Mouse (Mus musculus): Measurements from ENCODE around the gene Gpr37l1. TPM values are rescaled to one million over a fixed set of nuclear protein-coding genes. Genes with fewer than 3 reads are reported as not detected.

The Gpr37l1 gene
- polyA plus RNA-seq (2015; fragmentation: Nextera tagmentation; extraction: Ambion mirVana), result 0.10 TPM in 1 of 2 replicates, not detected in the other

- H3K27me3 ChIP-seq, result no peaks in the 10 kb centered on the region
- 61% methylated on average over 11 of the region's 11 CpGs for WGBS
- no peak within 1 kb of the TSS for H3K27ac ChIP-seq
- H3K9ac ChIP-seq, result no peak within 1 kb of the TSS
- H3K36me3 ChIP-seq, result no peaks in the 10 kb centered on the region
- H3K9me3 ChIP-seq, result no peaks in the 10 kb centered on the region
- peaks cover 13% of the 10 kb centered on the region for H3K4me1 ChIP-seq
- no peak within 1 kb of the TSS for H3K4me3 ChIP-seq
- no peak within 1 kb of the TSS for H3K4me2 ChIP-seq
- no peak for ATAC-seq (ENCODE audit: borderline replicate concordance, extremely low read depth, low FRiP score, low TSS enrichment)
Measured at GRCm38 (mm10) chr1:135167435-135167834, at the start of gene Gpr37l1. Gpr37l1 (minus strand) TSS chr1:135167681.

- 80% methylated on average over 9 of the region's 9 CpGs for WGBS
- no peak overlapping the region for H3K4me2 ChIP-seq
- no peak overlapping the region for H3K4me3 ChIP-seq
- H3K9me3 ChIP-seq, result no peaks in the 10 kb centered on the region
- ATAC-seq (ENCODE audit: borderline replicate concordance, extremely low read depth, low FRiP score, low TSS enrichment), result no peak
- no peak overlapping the region for H3K27ac ChIP-seq
- H3K27me3 ChIP-seq, result no peaks in the 10 kb centered on the region
- H3K9ac ChIP-seq, result no peak overlapping the region
- H3K36me3 ChIP-seq, result no peaks in the 10 kb centered on the region
- no peaks in the 10 kb centered on the region for H3K4me1 ChIP-seq
Measured at GRCm38 (mm10) chr1:135213772-135214640, 46.5 kb upstream of the Gpr37l1 start.

GRCm38 (mm10) chr1:135210421-135210820 lies 42.9 kb upstream of the Gpr37l1 start:
- Histone ChIP-seq H3K4me2 (no peak overlapping the region), H3K4me1 (no peaks in the 10 kb centered on the region), H3K36me3 (no peaks in the 10 kb centered on the region), H3K9ac (no peak overlapping the region), H3K9me3 (no peaks in the 10 kb centered on the region), H3K27me3 (no peaks in the 10 kb centered on the region), H3K27ac (no peak overlapping the region), H3K4me3 (no peak overlapping the region)
- no peak for ATAC-seq (ENCODE audit: borderline replicate concordance, extremely low read depth, low FRiP score, low TSS enrichment)
- WGBS, result 35% methylated on average over 5 of the region's 5 CpGs

GRCm38 (mm10) chr1:135208716-135209115 lies 41.2 kb upstream of the Gpr37l1 start:
- H3K9ac ChIP-seq, result no peak overlapping the region
- no peak overlapping the region for H3K4me3 ChIP-seq
- no peak overlapping the region for H3K27ac ChIP-seq
- ATAC-seq (ENCODE audit: borderline replicate concordance, extremely low read depth, low FRiP score, low TSS enrichment), result no peak
- H3K4me1 ChIP-seq, result peaks cover 3% of the 10 kb centered on the region; the same call in 1 of the 2 replicates
- no peaks in the 10 kb centered on the region for H3K36me3 ChIP-seq
- WGBS, result 70% methylated on average over 9 of the region's 9 CpGs
- H3K4me2 ChIP-seq, result no peak overlapping the region
- no peaks in the 10 kb centered on the region for H3K27me3 ChIP-seq
- no peaks in the 10 kb centered on the region for H3K9me3 ChIP-seq

- H3K4me3 ChIP-seq, result no peak overlapping the region
- no peaks in the 10 kb centered on the region for H3K9me3 ChIP-seq
- no peaks in the 10 kb centered on the region for H3K27me3 ChIP-seq
- H3K9ac ChIP-seq, result no peak overlapping the region
- peaks cover 3% of the 10 kb centered on the region; the same call in 1 of the 2 replicates for H3K4me1 ChIP-seq
- no peaks in the 10 kb centered on the region for H3K36me3 ChIP-seq
- H3K4me2 ChIP-seq, result no peak overlapping the region
- ATAC-seq (ENCODE audit: borderline replicate concordance, extremely low read depth, low FRiP score, low TSS enrichment), result no peak
- H3K27ac ChIP-seq, result no peak overlapping the region
- 85% methylated on average over 14 of the region's 14 CpGs for WGBS
Measured at GRCm38 (mm10) chr1:135206586-135207339, 39.3 kb upstream of the Gpr37l1 start.

GRCm38 (mm10) chr1:135205257-135205656 lies 37.8 kb upstream of the Gpr37l1 start:
- 52% methylated on average over 4 of the region's 4 CpGs for WGBS
- Histone ChIP-seq H3K27me3 (no peaks in the 10 kb centered on the region), H3K4me3 (no peak overlapping the region), H3K9me3 (no peaks in the 10 kb centered on the region), H3K9ac (no peak overlapping the region), H3K27ac (no peak overlapping the region), H3K4me2 (no peak overlapping the region), H3K4me1 (peaks cover 3% of the 10 kb centered on the region; the same call in 1 of the 2 replicates), H3K36me3 (no peaks in the 10 kb centered on the region)
- no peak for ATAC-seq (ENCODE audit: borderline replicate concordance, extremely low read depth, low FRiP score, low TSS enrichment)

- no peak overlapping the region for H3K4me2 ChIP-seq
- H3K4me1 ChIP-seq, result peaks cover 5% of the 10 kb centered on the region
- no peak overlapping the region for H3K9ac ChIP-seq
- no peak overlapping the region for H3K4me3 ChIP-seq
- 26% methylated on average over 12 of the region's 12 CpGs for WGBS
- H3K36me3 ChIP-seq, result no peaks in the 10 kb centered on the region
- no peaks in the 10 kb centered on the region for H3K27me3 ChIP-seq
- no peaks in the 10 kb centered on the region for H3K9me3 ChIP-seq
- no peak overlapping the region for H3K27ac ChIP-seq
- ATAC-seq (ENCODE audit: borderline replicate concordance, extremely low read depth, low FRiP score, low TSS enrichment), result no peak
Measured at GRCm38 (mm10) chr1:135204196-135205126, 37.0 kb upstream of the Gpr37l1 start.

- no peak overlapping the region for H3K27ac ChIP-seq
- ATAC-seq (ENCODE audit: borderline replicate concordance, extremely low read depth, low FRiP score, low TSS enrichment), result no peak
- WGBS, result 65% methylated on average over 4 of the region's 4 CpGs
- no peak overlapping the region for H3K4me2 ChIP-seq
- H3K4me1 ChIP-seq, result peaks cover 16% of the 10 kb centered on the region
- no peaks in the 10 kb centered on the region for H3K27me3 ChIP-seq
- no peak overlapping the region for H3K4me3 ChIP-seq
- no peaks in the 10 kb centered on the region for H3K36me3 ChIP-seq
- H3K9me3 ChIP-seq, result no peaks in the 10 kb centered on the region
- no peak overlapping the region for H3K9ac ChIP-seq
Measured at GRCm38 (mm10) chr1:135200400-135200799, 32.9 kb upstream of the Gpr37l1 start.

- peak; percentile 85 for ATAC-seq (ENCODE audit: borderline replicate concordance, extremely low read depth, low FRiP score, low TSS enrichment)
- Histone ChIP-seq H3K4me3 (no peak overlapping the region), H3K27ac (peak overlapping the region; percentile 93), H3K9me3 (no peaks in the 10 kb centered on the region), H3K36me3 (no peaks in the 10 kb centered on the region), H3K27me3 (no peaks in the 10 kb centered on the region), H3K4me2 (peak overlapping the region; percentile 39), H3K9ac (no peak overlapping the region; the same call in 1 of the 2 replicates), H3K4me1 (peaks cover 16% of the 10 kb centered on the region)
- WGBS, result 4% methylated on average over 21 of the region's 21 CpGs
Measured at GRCm38 (mm10) chr1:135199014-135199819, 31.7 kb upstream of the Gpr37l1 start.

- no peak overlapping the region for H3K4me3 ChIP-seq
- H3K36me3 ChIP-seq, result no peaks in the 10 kb centered on the region
- 46% methylated on average over 5 of the region's 5 CpGs for WGBS
- peak overlapping the region; percentile 39; the same call in 1 of the 2 replicates for H3K4me2 ChIP-seq
- H3K4me1 ChIP-seq, result peaks cover 13% of the 10 kb centered on the region; the same call in 1 of the 2 replicates
- H3K27me3 ChIP-seq, result no peaks in the 10 kb centered on the region
- no peak overlapping the region for H3K9ac ChIP-seq
- ATAC-seq (ENCODE audit: borderline replicate concordance, extremely low read depth, low FRiP score, low TSS enrichment), result no peak
- H3K9me3 ChIP-seq, result no peaks in the 10 kb centered on the region
- H3K27ac ChIP-seq, result peak overlapping the region; percentile 93
Measured at GRCm38 (mm10) chr1:135198412-135198811, 30.9 kb upstream of the Gpr37l1 start.

Measured in lung, embryonic 15.5 days (tissue).